In genomic region chr12:117312079-117312478, GRCm38 (mm10) we compare ENCODE assay signal across 23 mouse cellular contexts.
DNase-seq lines count a peak whose midpoint lies in the region; ATAC-seq lines count a peak whose summit lies in the region.
"Had no signal": no experiment of that assay in that cellular context is flagged by ENCODE, and none has a peak within 500 bp of the region (broad histone marks: within the 10 kb centered on the region; RNA-seq: fewer than 3 reads in every experiment).

No protein-coding gene starts in this region.

- intact Hi-C loops in left cerebral cortex, postnatal 25 days (cut with DNase I) = no loop called here

- ATAC-seq in frontal cortex, adult (ENCODE audit: low TSS enrichment) = peak; percentile 76
- ATAC-seq: activated CD4-positive, CD25-positive, alpha-beta regulatory T cell, adult 4 months; CD4-positive, CD25-positive, alpha-beta regulatory T cell, adult 4 months; forebrain, embryonic 14.5 days; forebrain, embryonic 16.5 days; Patski had no signal

- no peak for DNase-seq in frontal cortex, postnatal 10 days (ENCODE audit: low spot score in 2 of 2)
- peak; percentile 20 to 51 for DNase-seq in left cerebral cortex, postnatal 25 days (ENCODE audit: low spot score in 2 of 2)
- no peak for DNase-seq in left cerebral cortex, adult 18-20 months (ENCODE audit: low spot score in 2 of 2)
- peak; percentile 34 for DNase-seq in right cerebral cortex, adult 18-20 months
- no peak for DNase-seq in right cerebral cortex, postnatal 36 days (ENCODE audit: low spot score in 2 of 2)
- peak; percentile 47 for DNase-seq in telencephalon, adult 2 months (ENCODE audit: low read depth, low spot score)
- no peak for DNase-seq in adrenal gland, postnatal 25 days
- DNase-seq: adrenal gland, adult 8-10 months; adrenal gland, postnatal 14 days; B cell, adult 2 months; cerebellum, adult 11 months; cerebellum, adult 18-20 months; cerebellum, adult 8-10 months; cerebellum, adult 9-11 months; cerebellum, postnatal 14 days; cerebellum, postnatal 36 days; embryo, embryonic 11 days had no signal

Comparison
In these comparisons a context has a peak if more than half of its experiments do, and no peak if none do; other contexts are left out.
1. DNase-seq: peak in left cerebral cortex, postnatal 25 days (2 of 2), right cerebral cortex, adult 18-20 months (single experiment) and telencephalon, adult 2 months (single experiment); none in frontal cortex, postnatal 10 days (0 of 2), left cerebral cortex, adult 18-20 months (0 of 2), right cerebral cortex, postnatal 36 days (0 of 2) and adrenal gland, postnatal 25 days (single experiment).